Mouse (Mus musculus): ENCODE data around the gene Gas7.

DNA sequence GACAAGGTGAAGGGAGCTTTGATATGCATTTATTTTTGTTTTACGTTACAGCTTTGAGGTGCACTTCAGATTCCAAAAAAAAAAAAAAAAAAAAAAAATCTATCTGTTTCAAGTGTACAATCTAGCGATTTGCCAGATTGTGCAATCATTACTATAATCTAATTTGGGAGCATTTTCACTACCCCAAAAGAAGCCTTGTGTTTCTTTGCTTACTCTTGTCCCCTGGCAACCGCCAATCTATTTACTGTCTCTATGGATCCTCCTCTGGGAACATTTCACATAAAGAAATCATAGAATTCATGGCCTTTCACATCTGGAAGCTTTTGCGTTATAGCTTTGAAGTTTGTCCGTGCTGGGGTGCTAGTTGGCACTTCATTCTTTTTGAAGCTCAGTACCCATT is 3.7 kb upstream of the Gas7 start:
- TF ChIP-seq CTCF (conservative IDR thresholded peaks at IDR 0.05; ENCODE audit: insufficient read depth, insufficient read length, low read depth, low read length) (no peak), POLR2A (IDR thresholded peaks at IDR 0.05; ENCODE audit: low read depth, low read length) (no peak)
